Mouse (Mus musculus): ENCODE data around the gene Sult2b1.

GRCm38 (mm10) chr7:45715741-45716459 lies 68.6 kb downstream of the Sult2b1 start:
- TF ChIP-seq CTCF (IDR thresholded peaks at IDR 0.05; ENCODE audit: borderline replicate concordance, extremely low read depth, insufficient read depth, insufficient read length) (no peak), POLR2A (IDR thresholded peaks at IDR 0.05; ENCODE audit: borderline replicate concordance, extremely low read depth, insufficient read depth, insufficient read length, poor library complexity, severe bottlenecking) (no peak)
